Mouse (Mus musculus) CD4-positive, CD25-positive, alpha-beta regulatory T cell (primary cell): ENCODE results near the gene Rpa1. TPM values are rescaled to one million over a fixed set of nuclear protein-coding genes. Genes with fewer than 3 reads are reported as not detected.

Experiments used
- polyA plus RNA-seq: library from polyadenylated mRNA; unstranded; fragments of 100-300 nt; shearing (Covaris generic); gene quantifications from one replicate; pipeline ENCODE4 v1.2.1, GENCODE M21; 2017

The Rpa1 gene
- polyA plus RNA-seq, result 130 TPM

GRCm38 (mm10) chr11:75348199-75348889, at the start of gene Rpa1, which contains the start of gene Smyd4:
Gene Rpa1 (minus strand): TSS chr11:75348324.
Gene Smyd4 (plus strand): TSS chr11:75348433.

Other genes starting within 250 kb of the Rpa1 start
- gene Hic1, start 178.8 kb downstream of the Rpa1 start, polyA plus RNA-seq, result 6.8 TPM
- 34.0 TPM for gene Ovca2, start 169.5 kb downstream of the Rpa1 start, polyA plus RNA-seq
- 23.8 TPM for gene Dph1, start 157.1 kb downstream of the Rpa1 start, polyA plus RNA-seq
- gene Rtn4rl1, start 154.5 kb downstream of the Rpa1 start, polyA plus RNA-seq, result 17.3 TPM
- 19.0 TPM for gene Smyd4, start 109 bp upstream of the Rpa1 start, polyA plus RNA-seq
- gene Serpinf1, start 74.4 kb upstream of the Rpa1 start, polyA plus RNA-seq, result 1.4 TPM
- gene Serpinf2, start 91.3 kb upstream of the Rpa1 start, polyA plus RNA-seq, result not detected
- gene Wdr81, start 106.4 kb upstream of the Rpa1 start, polyA plus RNA-seq, result 15.9 TPM
- 4.8 TPM for gene Tlcd2, start 113.4 kb upstream of the Rpa1 start, polyA plus RNA-seq
- gene Prpf8, start 138.5 kb upstream of the Rpa1 start, polyA plus RNA-seq, result 49.8 TPM
- gene Rilp, start 161.8 kb upstream of the Rpa1 start, polyA plus RNA-seq, result 0.14 TPM
- 0.96 TPM for gene Scarf1, start 165.2 kb upstream of the Rpa1 start, polyA plus RNA-seq
- gene Slc43a2, start 183.4 kb upstream of the Rpa1 start, polyA plus RNA-seq, result 52.8 TPM
- 358 TPM for gene Pitpna, start 239.8 kb upstream of the Rpa1 start, polyA plus RNA-seq